Mouse (Mus musculus) megakaryocyte, embryonic 14.5 days (primary cell): Measurements from ENCODE around the gene Ppef1. TPM values are rescaled to one million over a fixed set of nuclear protein-coding genes. Genes with fewer than 3 reads are reported as not detected.

Source experiments
- H3K27me3 ChIP-seq: replicated peaks from 2 replicates; pipeline ENCODE3; 2012; ENCODE audit warnings: inconsistent platforms
- H3K36me3 ChIP-seq: replicated peaks from 2 replicates; pipeline ENCODE3; 2012; ENCODE audit warnings: low read length, inconsistent platforms, mixed read lengths
- H3K4me1 ChIP-seq: 2 replicates; pipeline ENCODE4 v1.6.1; 2012; ENCODE audit warnings: inconsistent platforms
- H3K4me3 ChIP-seq: replicated peaks from 2 replicates; pipeline ENCODE3; 2012; ENCODE audit warnings: moderate library complexity, mild to moderate bottlenecking, inconsistent platforms
- H3K9me3 ChIP-seq: 2 replicates; pipeline ENCODE4 v1.6.1; 2012; ENCODE audit warnings: inconsistent platforms
- FLI1 ChIP-seq: IDR thresholded peaks from 2 replicates; pipeline ENCODE4 v1.6.1; 2012; ENCODE audit warnings: low read length, inconsistent platforms, mixed read lengths
- GATA1 ChIP-seq: IDR thresholded peaks from 3 replicates; pipeline ENCODE4 v1.6.1; 2012; ENCODE audit warnings: mixed read lengths, low read length, inconsistent platforms, borderline replicate concordance
- polyA plus RNA-seq: library from polyadenylated mRNA; stranded (reverse); fragments of >175 nt; gene quantifications from 2 replicates; pipeline ENCODE4 v1.2.3, GENCODE M21; 2012; ENCODE audit warnings: low replicate concordance; ENCODE audit not compliant: insufficient read depth

Gene Ppef1
- polyA plus RNA-seq, 1 experiment = not detected

- TF ChIP-seq GATA1 (no peak), FLI1 (no peak)
- Histone ChIP-seq H3K4me3 (no peak overlapping the region), H3K27me3 (peaks cover 24% of the 10 kb centered on the region), H3K36me3 (peaks cover 29% of the 10 kb centered on the region), H3K4me1 (no peaks in the 10 kb centered on the region), H3K9me3 (no peaks in the 10 kb centered on the region)
Observed at GRCm38 (mm10) chrX:160598562-160599458, 136.8 kb downstream of the Ppef1 start.

GRCm38 (mm10) chrX:160598055-160598454 is 137.5 kb downstream of the Ppef1 start:
- no peak for TF ChIP-seq FLI1
- TF ChIP-seq GATA1 = no peak
- no peak overlapping the region for H3K4me3 ChIP-seq
- H3K36me3 ChIP-seq = peaks cover 31% of the 10 kb centered on the region
- H3K27me3 ChIP-seq = peaks cover 21% of the 10 kb centered on the region
- H3K4me1 ChIP-seq = no peaks in the 10 kb centered on the region
- no peaks in the 10 kb centered on the region for H3K9me3 ChIP-seq

- no peak for TF ChIP-seq GATA1
- TF ChIP-seq FLI1 = no peak
- no peaks in the 10 kb centered on the region for H3K9me3 ChIP-seq
- H3K4me3 ChIP-seq = no peak overlapping the region
- H3K4me1 ChIP-seq = no peaks in the 10 kb centered on the region
- H3K36me3 ChIP-seq = peaks cover 61% of the 10 kb centered on the region
- peaks cover 13% of the 10 kb centered on the region for H3K27me3 ChIP-seq
Observed at GRCm38 (mm10) chrX:160592933-160593332, 142.6 kb downstream of the Ppef1 start.

- peaks cover 74% of the 10 kb centered on the region for H3K36me3 ChIP-seq
Observed at GRCm38 (mm10) chrX:160590147-160590546, 145.4 kb downstream of the Ppef1 start.

GRCm38 (mm10) chrX:160588523-160588922 is 147.0 kb downstream of the Ppef1 start:
- Histone ChIP-seq H3K4me3 (no peak overlapping the region), H3K9me3 (no peaks in the 10 kb centered on the region), H3K36me3 (peaks cover 90% of the 10 kb centered on the region), H3K4me1 (no peaks in the 10 kb centered on the region), H3K27me3 (peaks cover 16% of the 10 kb centered on the region)
- no peak for TF ChIP-seq GATA1
- no peak for TF ChIP-seq FLI1

More at GRCm38 (mm10) chrX:160590147-160590546, 145.4 kb downstream of the Ppef1 start:
- H3K4me3 ChIP-seq = no peak overlapping the region
- H3K9me3 ChIP-seq = no peaks in the 10 kb centered on the region
- H3K27me3 ChIP-seq = peaks cover 16% of the 10 kb centered on the region
- TF ChIP-seq FLI1 = no peak
- no peak for TF ChIP-seq GATA1
- no peaks in the 10 kb centered on the region for H3K4me1 ChIP-seq

- Histone ChIP-seq H3K27me3 (peaks cover 15% of the 10 kb centered on the region), H3K36me3 (peaks cover 88% of the 10 kb centered on the region), H3K4me3 (no peak overlapping the region), H3K4me1 (no peaks in the 10 kb centered on the region), H3K9me3 (no peaks in the 10 kb centered on the region)
- TF ChIP-seq FLI1 (no peak), GATA1 (no peak)
Observed at GRCm38 (mm10) chrX:160585110-160585509, 150.5 kb downstream of the Ppef1 start.

GRCm38 (mm10) chrX:160584148-160584838 is 151.3 kb downstream of the Ppef1 start:
- TF ChIP-seq GATA1 (no peak), FLI1 (no peak)
- no peaks in the 10 kb centered on the region for H3K4me1 ChIP-seq
- no peaks in the 10 kb centered on the region for H3K9me3 ChIP-seq
- peaks cover 91% of the 10 kb centered on the region for H3K36me3 ChIP-seq
- peaks cover 14% of the 10 kb centered on the region for H3K27me3 ChIP-seq
- H3K4me3 ChIP-seq = no peak overlapping the region

- TF ChIP-seq GATA1 (no peak), FLI1 (no peak)
- Histone ChIP-seq H3K9me3 (no peaks in the 10 kb centered on the region), H3K27me3 (peaks cover 16% of the 10 kb centered on the region), H3K4me1 (no peaks in the 10 kb centered on the region), H3K4me3 (no peak overlapping the region), H3K36me3 (peaks cover 92% of the 10 kb centered on the region)
Observed at GRCm38 (mm10) chrX:160583589-160583988, 152.0 kb downstream of the Ppef1 start.

Other genes starting within 250 kb of the Ppef1 start
- 1.8 and 5.5 TPM in 2 replicates for gene Phka2, start 233.6 kb downstream of the Ppef1 start, polyA plus RNA-seq
- gene Rs1, start 32.2 kb upstream of the Ppef1 start, polyA plus RNA-seq = not detected in 2 replicates
- gene Gja6, start 171.3 kb upstream of the Ppef1 start, polyA plus RNA-seq = not detected in 2 replicates